ENCODE assay signal across 9 mouse cellular contexts in the genomic region with DNA sequence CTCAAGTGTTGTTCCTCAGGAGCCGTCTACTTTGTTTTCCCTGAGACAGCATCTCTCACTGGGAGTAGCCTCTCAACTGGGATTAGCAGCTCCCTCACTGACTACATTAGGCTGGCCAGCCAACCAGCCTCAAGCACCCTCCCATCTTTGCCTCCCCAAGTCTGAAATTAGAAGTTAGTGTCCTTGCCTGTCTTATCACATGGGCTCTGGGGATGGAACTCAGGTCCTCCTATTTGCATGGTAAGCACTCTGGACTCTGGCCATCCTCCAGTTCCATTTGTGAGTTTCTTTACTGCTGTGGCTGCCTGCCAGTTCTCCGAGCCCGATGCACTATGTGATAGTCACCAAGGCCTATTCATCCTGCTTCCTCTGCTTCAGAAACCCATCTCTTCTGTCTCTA. TPM values are rescaled to one million over a fixed set of nuclear protein-coding genes. Genes with fewer than 3 reads are reported as not detected.
A peak's percentile ranks its signal among the peaks of the same experiment; 100 is the strongest.
DNase-seq lines count a peak whose midpoint lies in the region; ATAC-seq and TF ChIP-seq lines count a peak whose summit lies in the region.
"Had no signal": no experiment of that assay in that cellular context is flagged by ENCODE, and none has a peak within 500 bp of the region (broad histone marks: within the 10 kb centered on the region; RNA-seq: fewer than 3 reads in every experiment).

No protein-coding gene starts in this region.

- no peak overlapping the region for H3K27ac ChIP-seq in intestine, embryonic 15.5 days
- no peak overlapping the region for H3K27ac ChIP-seq in intestine, postnatal 0 days (ENCODE audit: low read depth, low read length)
- no peak overlapping the region for H3K27ac ChIP-seq in limb, embryonic 10.5 days
- H3K27ac ChIP-seq: embryonic facial prominence, embryonic 13.5 days had no signal

- H3K27me3 ChIP-seq in intestine, embryonic 15.5 days (replicated peaks): no peaks in the 10 kb centered on the region
- H3K27me3 ChIP-seq in intestine, postnatal 0 days (replicated peaks; ENCODE audit: control insufficient read depth, insufficient read depth, low read length): no peaks in the 10 kb centered on the region
- no peaks in the 10 kb centered on the region for H3K27me3 ChIP-seq in limb, embryonic 10.5 days (ENCODE audit: low read depth, poor library complexity, severe bottlenecking)
- H3K27me3 ChIP-seq: embryonic facial prominence, embryonic 13.5 days had no signal

- 40% methylated on average over 3 of the region's 3 CpGs for WGBS in intestine, embryonic 15.5 days
- 52% methylated on average over 3 of the region's 3 CpGs for WGBS in intestine, postnatal 0 days
- WGBS in limb, embryonic 10.5 days: 85% methylated on average over 3 of the region's 3 CpGs

- no peak for TF ChIP-seq CTCF in intestine, postnatal 0 days (IDR thresholded peaks at IDR 0.05; ENCODE audit: low read depth)

- peak; percentile 30 for DNase-seq in MN1 (ENCODE audit: low spot score)
- DNase-seq in brain, adult 2 months (ENCODE audit: low read depth, low spot score): peak; percentile 69
- DNase-seq in kidney, adult 9 months: peak; percentile 74
- DNase-seq in ovary, postnatal 36 days (ENCODE audit: low spot score): peak; percentile 68
- DNase-seq in limb, embryonic 10.5 days (ENCODE audit: low spot score): no peak
- no peak for DNase-seq in T-cell, adult 2 months (ENCODE audit: low spot score)

- peak; percentile 51; the same call in 1 of the 2 replicates for ATAC-seq in intestine, embryonic 15.5 days
- no peak for ATAC-seq in intestine, postnatal 0 days

- no peaks in the 10 kb centered on the region for H3K9me3 ChIP-seq in intestine, embryonic 15.5 days
- no peaks in the 10 kb centered on the region for H3K9me3 ChIP-seq in intestine, postnatal 0 days (ENCODE audit: control insufficient read depth)
- no peaks in the 10 kb centered on the region for H3K9me3 ChIP-seq in limb, embryonic 10.5 days (replicated peaks)
- H3K9me3 ChIP-seq: embryonic facial prominence, embryonic 13.5 days had no signal

- H3K4me2 ChIP-seq in intestine, embryonic 15.5 days (replicated peaks): no peak overlapping the region
- no peak overlapping the region for H3K4me2 ChIP-seq in intestine, postnatal 0 days (replicated peaks; ENCODE audit: low read depth)
- H3K4me2 ChIP-seq: embryonic facial prominence, embryonic 13.5 days had no signal

- no peak overlapping the region for H3K4me3 ChIP-seq in intestine, embryonic 15.5 days (replicated peaks)
- H3K4me3 ChIP-seq in intestine, postnatal 0 days (ENCODE audit: low read depth, low read length): no peak overlapping the region
- no peak overlapping the region for H3K4me3 ChIP-seq in limb, embryonic 10.5 days
- H3K4me3 ChIP-seq: embryonic facial prominence, embryonic 13.5 days had no signal

- H3K36me3 ChIP-seq in intestine, embryonic 15.5 days: no peaks in the 10 kb centered on the region
- H3K36me3 ChIP-seq in intestine, postnatal 0 days (ENCODE audit: control insufficient read depth, insufficient read depth): no peaks in the 10 kb centered on the region
- no peaks in the 10 kb centered on the region for H3K36me3 ChIP-seq in limb, embryonic 10.5 days
- H3K36me3 ChIP-seq: embryonic facial prominence, embryonic 13.5 days had no signal

- H3K9ac ChIP-seq in intestine, embryonic 15.5 days: no peak overlapping the region
- H3K9ac ChIP-seq in intestine, postnatal 0 days (ENCODE audit: low read depth, low read length): no peak overlapping the region
- H3K9ac ChIP-seq: embryonic facial prominence, embryonic 13.5 days had no signal

- H3K4me1 ChIP-seq in intestine, embryonic 15.5 days (replicated peaks): peaks cover 8% of the 10 kb centered on the region; the same call in 1 of the 2 replicates
- no peaks in the 10 kb centered on the region for H3K4me1 ChIP-seq in intestine, postnatal 0 days (replicated peaks; ENCODE audit: control insufficient read depth, insufficient read depth, low read length)
- H3K4me1 ChIP-seq in limb, embryonic 10.5 days: peaks cover 21% of the 10 kb centered on the region

RNA-seq across cellular contexts. Expression of gene Rtp4, which starts 4.3 kb away (rescaled TPM):
- polyA plus RNA-seq in intestine, embryonic 15.5 days (2015; fragmentation: Nextera tagmentation; extraction: Ambion mirVana): 8.2 and 9.6 TPM in 2 replicates
- polyA plus RNA-seq in intestine, postnatal 0 days (2015; fragmentation: Nextera tagmentation; extraction: Ambion mirVana): 99.8 and 112 TPM in 2 replicates
- 0.85 and 0.98 TPM in 2 replicates for polyA plus RNA-seq in limb, embryonic 10.5 days (2016; fragmentation: Nextera tagmentation; extraction: Ambion mirVana)

RNA-seq across cellular contexts. Expression of gene Masp1, which starts 4.8 kb away (rescaled TPM):
- polyA plus RNA-seq in intestine, embryonic 15.5 days (2015; fragmentation: Nextera tagmentation; extraction: Ambion mirVana): 4.5 and 4.8 TPM in 2 replicates
- polyA plus RNA-seq in intestine, postnatal 0 days (2015; fragmentation: Nextera tagmentation; extraction: Ambion mirVana): 1.4 TPM in 2 replicates
- polyA plus RNA-seq in limb, embryonic 10.5 days (2016; fragmentation: Nextera tagmentation; extraction: Ambion mirVana): 3.7 and 3.8 TPM in 2 replicates

Comparison
In these comparisons a context has a peak if more than half of its experiments do, and no peak if none do; other contexts are left out.
1. DNase-seq: peak in MN1 (single experiment), brain, adult 2 months (single experiment), kidney, adult 9 months (single experiment) and ovary, postnatal 36 days (single experiment); none in limb, embryonic 10.5 days (single experiment) and T-cell, adult 2 months (single experiment).